Mouse (Mus musculus): ENCODE results near the gene T. TPM values are rescaled to one million over a fixed set of nuclear protein-coding genes. Genes with fewer than 3 reads are reported as not detected.

T gene
- not detected in 2 replicates for polyA plus RNA-seq (2015; fragmentation: Nextera tagmentation; extraction: Ambion mirVana)

DNA sequence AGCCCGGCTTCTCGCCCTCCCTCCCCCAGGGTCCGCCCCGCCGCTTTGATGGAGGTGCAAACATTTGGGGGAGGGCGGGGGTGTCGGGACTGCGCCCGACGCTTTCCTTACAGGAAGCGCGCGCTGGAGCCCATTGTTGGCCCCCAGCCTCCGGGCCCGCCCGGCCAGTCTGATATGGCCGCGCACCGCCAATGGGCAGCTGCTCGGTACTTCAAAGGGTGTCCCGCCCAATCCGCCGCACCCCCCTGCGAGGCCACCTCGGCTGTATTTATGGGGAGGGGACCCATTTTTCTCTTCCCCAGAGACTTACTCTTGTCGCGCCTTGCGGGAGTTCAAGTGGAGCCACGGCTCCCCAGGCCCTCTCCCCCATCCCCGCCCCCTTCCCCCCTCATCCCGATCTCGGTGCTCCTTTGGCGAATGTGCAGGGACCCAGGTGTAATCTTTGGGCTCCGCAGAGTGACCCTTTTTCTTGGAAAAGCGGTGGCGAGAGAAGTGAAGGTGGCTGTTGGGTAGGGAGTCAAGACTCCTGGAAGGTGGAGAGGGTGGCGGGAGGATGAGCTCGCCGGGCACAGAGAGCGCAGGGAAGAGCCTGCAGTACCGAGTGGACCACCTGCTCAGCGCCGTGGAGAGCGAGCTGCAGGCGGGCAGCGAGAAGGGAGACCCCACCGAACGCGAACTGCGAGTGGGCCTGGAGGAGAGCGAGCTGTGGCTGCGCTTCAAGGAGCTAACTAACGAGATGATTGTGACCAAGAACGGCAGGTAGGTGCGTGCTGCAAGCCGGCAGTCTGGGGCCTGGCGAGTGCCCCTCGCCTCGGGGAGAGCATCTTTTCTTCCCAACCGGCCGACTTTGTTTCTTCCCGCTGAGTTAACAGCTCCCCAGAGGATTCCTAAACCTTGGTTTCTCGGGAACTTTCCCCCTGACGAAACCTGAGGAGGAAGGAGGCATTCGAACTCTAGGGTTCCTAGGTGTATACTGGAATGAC, at the start of gene T:
Gene T (plus strand): TSS at position 446 of the 983 bp plus-strand sequence.
- Histone ChIP-seq H3K9ac (ENCODE audit: low read length) (no peak within 1 kb of the TSS), H3K27ac (replicated peaks) (no peak within 1 kb of the TSS), H3K4me3 (ENCODE audit: low read depth, low read length) (0 out of 2 replicates have a peak within 1 kb of the TSS, but pooled peaks have one; percentile 12), H3K36me3 (ENCODE audit: control insufficient read depth, insufficient read depth, low read length) (no peaks in the 10 kb centered on the region), H3K27me3 (ENCODE audit: control insufficient read depth, insufficient read depth, low read length) (peaks cover 24% of the 10 kb centered on the region), H3K4me1 (replicated peaks; ENCODE audit: control insufficient read depth, insufficient read depth) (no peaks in the 10 kb centered on the region), H3K4me2 (replicated peaks; ENCODE audit: low read depth) (peak within 1 kb of the TSS; percentile 27; the same call in 1 of the 2 replicates), H3K9me3 (ENCODE audit: control insufficient read depth, low read length) (no peaks in the 10 kb centered on the region)
- no peak for DNase-seq (ENCODE audit: low spot score)
- no peak for ATAC-seq (ENCODE audit: low FRiP score, low TSS enrichment)
- TF ChIP-seq CTCF (IDR thresholded peaks at IDR 0.05; ENCODE audit: low read depth) (no peak), EP300 (optimal IDR thresholded peaks at IDR 0.05) (no peak)
- WGBS, result under 1% methylated on average over 62 of the region's 65 CpGs

DNA sequence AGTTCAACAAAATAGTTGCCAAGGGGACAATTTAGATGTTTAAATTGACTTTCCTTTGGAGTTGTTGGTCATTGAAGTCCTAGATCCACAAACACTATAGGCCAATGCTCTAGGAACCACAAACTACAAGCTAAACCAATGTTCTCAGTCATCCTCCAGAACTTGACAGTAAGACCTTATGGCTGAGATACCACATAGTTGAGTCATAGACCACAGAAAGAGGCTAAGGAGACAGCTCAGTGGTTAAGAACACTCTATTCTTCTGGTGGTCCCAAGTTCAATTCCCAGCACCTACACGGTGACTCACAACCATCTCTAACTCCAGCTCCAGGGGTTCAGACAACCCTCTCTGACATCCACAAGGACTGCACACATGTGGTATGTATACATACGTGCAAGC, 48.8 kb upstream of the T start:
- Histone ChIP-seq H3K4me2 (replicated peaks; ENCODE audit: low read depth) (no peak overlapping the region), H3K27ac (replicated peaks) (no peak overlapping the region), H3K4me1 (replicated peaks; ENCODE audit: control insufficient read depth, insufficient read depth) (no peaks in the 10 kb centered on the region), H3K27me3 (ENCODE audit: control insufficient read depth, insufficient read depth, low read length) (no peaks in the 10 kb centered on the region; the same call in 1 of the 2 replicates), H3K9ac (ENCODE audit: low read length) (no peak overlapping the region), H3K36me3 (ENCODE audit: control insufficient read depth, insufficient read depth, low read length) (no peaks in the 10 kb centered on the region), H3K9me3 (ENCODE audit: control insufficient read depth, low read length) (no peaks in the 10 kb centered on the region), H3K4me3 (ENCODE audit: low read depth, low read length) (no peak overlapping the region)
- TF ChIP-seq EP300 (optimal IDR thresholded peaks at IDR 0.05), result no peak
- ATAC-seq (ENCODE audit: low FRiP score, low TSS enrichment) (no peak), DNase-seq (ENCODE audit: low spot score) (no peak)
- WGBS, result 92% methylated on average over 2 of the region's 2 CpGs

- WGBS, result 3% methylated on average over 13 of the region's 13 CpGs
- Histone ChIP-seq H3K4me1 (replicated peaks; ENCODE audit: control insufficient read depth, insufficient read depth) (no peaks in the 10 kb centered on the region), H3K27ac (replicated peaks) (no peak overlapping the region), H3K9me3 (ENCODE audit: control insufficient read depth, low read length) (no peaks in the 10 kb centered on the region), H3K4me3 (ENCODE audit: low read depth, low read length) (no peak overlapping the region), H3K9ac (ENCODE audit: low read length) (no peak overlapping the region), H3K36me3 (ENCODE audit: control insufficient read depth, insufficient read depth, low read length) (no peaks in the 10 kb centered on the region), H3K4me2 (replicated peaks; ENCODE audit: low read depth) (no peak overlapping the region), H3K27me3 (ENCODE audit: control insufficient read depth, insufficient read depth, low read length) (no peaks in the 10 kb centered on the region; the same call in 1 of the 2 replicates)
- peak; percentile 69 for TF ChIP-seq CTCF (IDR thresholded peaks at IDR 0.05; ENCODE audit: low read depth)
- TF ChIP-seq EP300 (optimal IDR thresholded peaks at IDR 0.05), result no peak
- ATAC-seq (ENCODE audit: low FRiP score, low TSS enrichment) (no peak), DNase-seq (ENCODE audit: low spot score) (peak; percentile 64)
Measured at GRCm38 (mm10) chr17:8388463-8388862, 45.8 kb upstream of the T start.

- H3K27me3 ChIP-seq (ENCODE audit: control insufficient read depth, insufficient read depth, low read length), result no peaks in the 10 kb centered on the region; the same call in 1 of the 2 replicates
- no peaks in the 10 kb centered on the region for H3K4me1 ChIP-seq (replicated peaks; ENCODE audit: control insufficient read depth, insufficient read depth)
- no peak overlapping the region for H3K9ac ChIP-seq (ENCODE audit: low read length)
- TF ChIP-seq EP300 (optimal IDR thresholded peaks at IDR 0.05) (no peak), CTCF (IDR thresholded peaks at IDR 0.05; ENCODE audit: low read depth) (no peak)
- DNase-seq (ENCODE audit: low spot score), result no peak
- no peaks in the 10 kb centered on the region for H3K36me3 ChIP-seq (ENCODE audit: control insufficient read depth, insufficient read depth, low read length)
- WGBS, result 3% methylated on average over 28 of the region's 28 CpGs
- H3K27ac ChIP-seq (replicated peaks), result no peak overlapping the region
- no peak for ATAC-seq (ENCODE audit: low FRiP score, low TSS enrichment)
- H3K4me3 ChIP-seq (ENCODE audit: low read depth, low read length), result no peak overlapping the region
- H3K4me2 ChIP-seq (replicated peaks; ENCODE audit: low read depth), result no peak overlapping the region
- H3K9me3 ChIP-seq (ENCODE audit: control insufficient read depth, low read length), result no peaks in the 10 kb centered on the region
Measured at GRCm38 (mm10) chr17:8388990-8389789, 45.0 kb upstream of the T start.

GRCm38 (mm10) chr17:8389790-8390095, 44.5 kb upstream of the T start:
- Histone ChIP-seq H3K4me1 (replicated peaks; ENCODE audit: control insufficient read depth, insufficient read depth) (no peaks in the 10 kb centered on the region), H3K4me3 (ENCODE audit: low read depth, low read length) (no peak overlapping the region), H3K9me3 (ENCODE audit: control insufficient read depth, low read length) (no peaks in the 10 kb centered on the region), H3K36me3 (ENCODE audit: control insufficient read depth, insufficient read depth, low read length) (no peaks in the 10 kb centered on the region), H3K4me2 (replicated peaks; ENCODE audit: low read depth) (no peak overlapping the region), H3K27me3 (ENCODE audit: control insufficient read depth, insufficient read depth, low read length) (no peaks in the 10 kb centered on the region; the same call in 1 of the 2 replicates), H3K9ac (ENCODE audit: low read length) (no peak overlapping the region), H3K27ac (replicated peaks) (no peak overlapping the region)
- ATAC-seq (ENCODE audit: low FRiP score, low TSS enrichment) (no peak), DNase-seq (ENCODE audit: low spot score) (no peak)
- WGBS, result 10% methylated on average over 10 of the region's 10 CpGs
- TF ChIP-seq EP300 (optimal IDR thresholded peaks at IDR 0.05) (no peak), CTCF (IDR thresholded peaks at IDR 0.05; ENCODE audit: low read depth) (peak; percentile 50)

Measured in stomach, postnatal 0 days (tissue).